Mouse (Mus musculus) gastrocnemius, postnatal 4 days (tissue): ENCODE data around the gene Med17. TPM values are rescaled to one million over a fixed set of nuclear protein-coding genes. Genes with fewer than 3 reads are reported as not detected.
"Not testable (repeated sequence)": the region's sequence is repeated elsewhere in the genome, so short reads cannot be mapped to it uniquely, and the experiment has no call there.

Source experiments
- DNase-seq, 2 experiments: peaks; one replicate each; pipeline ENCODE4 v3.0.0; 2021 to 2022; ENCODE audit warnings: low spot score in 2 of 2, mixed read lengths in 2 of 2
- long read RNA-seq, 2 experiments: library from polyadenylated mRNA; stranded (forward); transcript quantifications; one replicate each; pipeline ENCODE4 v2.0.0; 2021
- total RNA-seq, 2 experiments: library from RNA; stranded (reverse); gene quantifications; 2 replicates each; pipeline ENCODE4 v1.2.3; 2021

The Med17 gene
- 10 to 100 TPM; 19.8 to 26.0 TPM for total RNA-seq
- long read RNA-seq, experiment 1, transcript Med17-201 (12 exons, 3,964 nt): major isoform, 19 of 24 reads
- long read RNA-seq, experiment 1, partial matches to known transcripts: 2 of 24 reads
- long read RNA-seq, experiment 1, other reads (novel, unspliced or antisense): 3 of 24 reads
- long read RNA-seq, experiment 2, transcript Med17-201 (12 exons, 3,964 nt): major isoform, 14 of 19 reads
- long read RNA-seq, experiment 2, partial matches to known transcripts: 0 of 19 reads
- long read RNA-seq, experiment 2, other reads (novel, unspliced or antisense): 5 of 19 reads

- DNase-seq: peak; percentile 86 to 91
Measured at GRCm38 (mm10) chr9:15279649-15280490, at the start of gene Med17. Gene Med17 (minus strand): TSS chr9:15279931.

GRCm38 (mm10) chr9:15318170-15318742 lies 38.5 kb upstream of the Med17 start:
- DNase-seq: no peak

- DNase-seq: no peak
Measured at GRCm38 (mm10) chr9:15317223-15318169, 37.8 kb upstream of the Med17 start.

- not testable (repeated sequence) for DNase-seq
Measured at GRCm38 (mm10) chr9:15316296-15316695, 36.6 kb upstream of the Med17 start.

- DNase-seq: no peak
Measured at GRCm38 (mm10) chr9:15314619-15315018, 34.9 kb upstream of the Med17 start.

- DNase-seq: no peak
Measured at GRCm38 (mm10) chr9:15313633-15314032, 33.9 kb upstream of the Med17 start.

- DNase-seq: no peak
Measured at GRCm38 (mm10) chr9:15312054-15312735, 32.5 kb upstream of the Med17 start.

GRCm38 (mm10) chr9:15310179-15310578 lies 30.4 kb upstream of the Med17 start:
- DNase-seq: no peak

GRCm38 (mm10) chr9:15309425-15309824 lies 29.7 kb upstream of the Med17 start:
- no peak for DNase-seq

GRCm38 (mm10) chr9:15308254-15308653 lies 28.5 kb upstream of the Med17 start:
- no peak for DNase-seq

- no peak for DNase-seq
Measured at GRCm38 (mm10) chr9:15307257-15307656, 27.5 kb upstream of the Med17 start.

- no peak for DNase-seq
Measured at GRCm38 (mm10) chr9:15306398-15307119, 26.8 kb upstream of the Med17 start, which contains the start of gene 4931406C07Rik. Gene 4931406C07Rik (minus strand): TSS chr9:15306448.

- DNase-seq: peak; percentile 97 to 98
Measured at GRCm38 (mm10) chr9:15305503-15306397, 26.0 kb upstream of the Med17 start, which contains the start of gene Taf1d. Gene Taf1d (plus strand): TSS chr9:15306214.

- DNase-seq: no peak
Measured at GRCm38 (mm10) chr9:15302881-15303280, 23.1 kb upstream of the Med17 start.

GRCm38 (mm10) chr9:15302006-15302405 lies 22.3 kb upstream of the Med17 start:
- DNase-seq: not testable (repeated sequence)

GRCm38 (mm10) chr9:15301399-15301798 lies 21.7 kb upstream of the Med17 start:
- no peak for DNase-seq

GRCm38 (mm10) chr9:15300056-15300455 lies 20.3 kb upstream of the Med17 start:
- DNase-seq: no peak

GRCm38 (mm10) chr9:15298451-15298850 lies 18.7 kb upstream of the Med17 start:
- no peak for DNase-seq
